Mouse (Mus musculus) adrenal gland, postnatal 25 days (tissue): ENCODE measurements around the gene Gm4559. TPM values are rescaled to one million over a fixed set of nuclear protein-coding genes. Genes with fewer than 3 reads are reported as not detected.
A peak's percentile ranks its signal among the peaks of the same experiment; 100 is the strongest.
"Not testable (repeated sequence)": the region's sequence is repeated elsewhere in the genome, so short reads cannot be mapped to it uniquely, and the experiment has no call there.

Source experiments
- DNase-seq: peaks from one replicate; pipeline ENCODE4 v3.0.0; 2021; ENCODE audit warnings: mixed read lengths
- long read RNA-seq: library from polyadenylated mRNA; stranded (forward); transcript quantifications from one replicate; pipeline ENCODE4 v2.0.0, GENCODE M21; 2021
- total RNA-seq: library from RNA; stranded (reverse); gene quantifications from 2 replicates; pipeline ENCODE4 v1.2.3, GENCODE M21; 2021

The Gm4559 gene
- total RNA-seq: not detected in 2 replicates
- long read RNA-seq: 0 reads

GRCm38 (mm10) chr7:142274263-142274662, at the start of gene Gm4559:
Gm4559 (minus strand) TSS chr7:142274363.
- not testable (repeated sequence) for DNase-seq

- DNase-seq: no peak
Measured at GRCm38 (mm10) chr7:142323396-142324117, 49.4 kb upstream of the Gm4559 start.

GRCm38 (mm10) chr7:142322641-142323040, 48.5 kb upstream of the Gm4559 start:
- DNase-seq: no peak

- not testable (repeated sequence) for DNase-seq
Measured at GRCm38 (mm10) chr7:142321637-142322306, 47.6 kb upstream of the Gm4559 start.

- no peak for DNase-seq
Measured at GRCm38 (mm10) chr7:142320906-142321305, 46.7 kb upstream of the Gm4559 start.

- no peak for DNase-seq
Measured at GRCm38 (mm10) chr7:142319124-142319523, 45.0 kb upstream of the Gm4559 start.

- DNase-seq: no peak
Measured at GRCm38 (mm10) chr7:142317216-142317615, 43.1 kb upstream of the Gm4559 start.

- no peak for DNase-seq
Measured at GRCm38 (mm10) chr7:142316558-142316957, 42.4 kb upstream of the Gm4559 start.

- DNase-seq: no peak
Measured at GRCm38 (mm10) chr7:142314600-142315285, 40.6 kb upstream of the Gm4559 start.

GRCm38 (mm10) chr7:142303929-142304328, 29.8 kb upstream of the Gm4559 start:
- not testable (repeated sequence) for DNase-seq

- no peak for DNase-seq
Measured at GRCm38 (mm10) chr7:142303249-142303648, 29.1 kb upstream of the Gm4559 start, which contains the start of gene Krtap5-4. Krtap5-4 (plus strand) TSS chr7:142303549.

- DNase-seq: not testable (repeated sequence)
Measured at GRCm38 (mm10) chr7:142297018-142297417, 22.9 kb upstream of the Gm4559 start, which contains the start of gene Krtap5-1. Krtap5-1 (minus strand) TSS chr7:142297118.

GRCm38 (mm10) chr7:142296108-142296507, 21.9 kb upstream of the Gm4559 start:
- not testable (repeated sequence) for DNase-seq

- DNase-seq: no peak
Measured at GRCm38 (mm10) chr7:142295418-142295817, 21.3 kb upstream of the Gm4559 start.

GRCm38 (mm10) chr7:142293851-142294250, 19.7 kb upstream of the Gm4559 start:
- peak; percentile 20 for DNase-seq

- DNase-seq: not testable (repeated sequence)
Measured at GRCm38 (mm10) chr7:142285910-142286612, 11.9 kb upstream of the Gm4559 start.

GRCm38 (mm10) chr7:142285130-142285835, 11.1 kb upstream of the Gm4559 start:
- peak; percentile 28 for DNase-seq

- peak; percentile 93 for DNase-seq
Measured at GRCm38 (mm10) chr7:142284615-142285080, 10.5 kb upstream of the Gm4559 start.

- DNase-seq: peak; percentile 48
Measured at GRCm38 (mm10) chr7:142284023-142284591, 9.9 kb upstream of the Gm4559 start.

GRCm38 (mm10) chr7:142282847-142283246, 8.7 kb upstream of the Gm4559 start:
- peak; percentile 9 for DNase-seq

- DNase-seq: not testable (repeated sequence)
Measured at GRCm38 (mm10) chr7:142279291-142279690, 5.1 kb upstream of the Gm4559 start.
